7 mouse cellular contexts compared by ENCODE assay signal in the genomic region with DNA sequence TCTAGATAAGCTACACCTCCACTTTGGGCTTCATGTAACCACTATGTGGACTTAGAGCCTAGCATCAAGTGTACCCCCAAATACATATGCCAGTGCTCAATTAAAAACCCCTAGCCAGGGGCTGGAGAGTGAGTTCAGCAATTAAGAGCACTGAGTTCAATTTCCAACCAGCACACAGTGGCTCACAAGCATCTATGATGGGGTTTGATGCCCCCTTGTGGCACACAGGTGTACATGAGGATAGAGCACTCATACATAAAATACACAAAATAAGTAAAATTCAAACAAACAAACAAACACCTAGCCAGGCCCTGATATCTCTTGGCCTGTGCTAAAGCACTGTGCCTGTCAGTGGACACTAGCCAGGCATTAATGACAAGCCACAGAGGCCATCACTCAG. TPM values are rescaled to one million over a fixed set of nuclear protein-coding genes. Genes with fewer than 3 reads are reported as not detected.
DNase-seq lines count a peak whose midpoint lies in the region; ATAC-seq lines count a peak whose summit lies in the region.

No protein-coding gene starts in this region.

- H3K4me1 ChIP-seq in liver, embryonic 11.5 days (replicated peaks; ENCODE audit: control insufficient read depth, insufficient read depth, low read length): peaks cover 7% of the 10 kb centered on the region
- peaks cover 25% of the 10 kb centered on the region for H3K4me1 ChIP-seq in liver, embryonic 12.5 days
- peaks cover 99% of the 10 kb centered on the region for H3K4me1 ChIP-seq in heart, embryonic 13.5 days

- DNase-seq in liver, embryonic 11.5 days (ENCODE audit: low spot score): no peak
- DNase-seq in gastrocnemius, postnatal 4 days (ENCODE audit: low spot score in 2 of 2): no peak
- no peak for DNase-seq in adrenal gland, adult 18-20 months (ENCODE audit: low spot score in 2 of 2)

- H3K9ac ChIP-seq in liver, embryonic 11.5 days (ENCODE audit: low read depth, low read length): no peak overlapping the region
- H3K9ac ChIP-seq in liver, embryonic 12.5 days: no peak overlapping the region
- H3K9ac ChIP-seq in heart, embryonic 13.5 days: peak overlapping the region; percentile 63

- peak overlapping the region; percentile 45; the same call in 1 of the 2 replicates for H3K27ac ChIP-seq in liver, embryonic 11.5 days (ENCODE audit: low read depth, low read length)
- H3K27ac ChIP-seq in liver, embryonic 12.5 days: no peak overlapping the region
- peak overlapping the region; percentile 92 for H3K27ac ChIP-seq in heart, embryonic 13.5 days (replicated peaks)

- H3K4me2 ChIP-seq in liver, embryonic 11.5 days: no peak overlapping the region
- no peak overlapping the region for H3K4me2 ChIP-seq in liver, embryonic 12.5 days
- H3K4me2 ChIP-seq in heart, embryonic 13.5 days: peak overlapping the region; percentile 50; the same call in 1 of the 2 replicates

- peaks cover 40% of the 10 kb centered on the region for H3K36me3 ChIP-seq in liver, embryonic 11.5 days (ENCODE audit: control insufficient read depth, insufficient read depth, low read length)
- peaks cover 95% of the 10 kb centered on the region for H3K36me3 ChIP-seq in liver, embryonic 12.5 days
- peaks cover 96% of the 10 kb centered on the region for H3K36me3 ChIP-seq in heart, embryonic 13.5 days

- H3K9me3 ChIP-seq in liver, embryonic 11.5 days (ENCODE audit: control insufficient read depth, low read length): no peaks in the 10 kb centered on the region
- no peaks in the 10 kb centered on the region for H3K9me3 ChIP-seq in liver, embryonic 12.5 days (replicated peaks)
- no peaks in the 10 kb centered on the region for H3K9me3 ChIP-seq in heart, embryonic 13.5 days

- no peak for ATAC-seq in liver, embryonic 11.5 days (replicated peaks; ENCODE audit: low FRiP score)
- no peak for ATAC-seq in liver, embryonic 12.5 days
- peak; percentile 33 for ATAC-seq in activated CD4-positive, CD25-positive, alpha-beta regulatory T cell, adult 4 months
- ATAC-seq in heart, embryonic 13.5 days (ENCODE audit: extremely low read depth, insufficient number of reproducible peaks, low FRiP score, low TSS enrichment): no peak
- ATAC-seq in megakaryocyte, adult 5-6 weeks (ENCODE audit: poor library complexity, severe bottlenecking): peak; percentile 83

- no peak overlapping the region for H3K4me3 ChIP-seq in liver, embryonic 11.5 days (ENCODE audit: low read depth, low read length)
- no peak overlapping the region for H3K4me3 ChIP-seq in liver, embryonic 12.5 days
- H3K4me3 ChIP-seq in heart, embryonic 13.5 days: no peak overlapping the region

- no peaks in the 10 kb centered on the region for H3K27me3 ChIP-seq in liver, embryonic 11.5 days (replicated peaks; ENCODE audit: control insufficient read depth, insufficient read depth, low read length)
- no peaks in the 10 kb centered on the region for H3K27me3 ChIP-seq in liver, embryonic 12.5 days (replicated peaks)
- no peaks in the 10 kb centered on the region for H3K27me3 ChIP-seq in heart, embryonic 13.5 days (replicated peaks)

RNA-seq across cellular contexts. Expression of gene Tnnc1, which starts 12.1 kb away (rescaled TPM):
- polyA plus RNA-seq in liver, embryonic 11.5 days (2014; fragmentation: Nextera tagmentation; extraction: Ambion mirVana): 17.6 and 39.0 TPM in 2 replicates
- polyA plus RNA-seq in liver, embryonic 12.5 days (2016; fragmentation: Nextera tagmentation; extraction: Ambion mirVana): 10.8 and 11.5 TPM in 2 replicates
- not detected for polyA plus RNA-seq in activated CD4-positive, CD25-positive, alpha-beta regulatory T cell, adult 4 months (2017; shearing (Covaris generic))
- polyA plus RNA-seq in heart, embryonic 13.5 days (2015; fragmentation: Nextera tagmentation; extraction: Ambion mirVana): 3,442 and 4,164 TPM in 2 replicates
- 0.71 TPM in 1 of 2 replicates, not detected in the other for total RNA-seq in megakaryocyte, adult 5-6 weeks (2015)
- total RNA-seq in megakaryocyte, adult 5-6 weeks (2017): not detected in 2 replicates
- total RNA-seq in gastrocnemius, postnatal 4 days (2021): 100 to 1,000 TPM; 337 to 379 TPM
- 1 to 10 TPM in 1 of 2 experiments, under 1 TPM in 1; 0.74 to 1.7 TPM for total RNA-seq in adrenal gland, adult 18-20 months (2021)

RNA-seq across cellular contexts. Expression of gene Nisch, which starts 20.8 kb away (rescaled TPM):
- 228 and 245 TPM in 2 replicates for polyA plus RNA-seq in liver, embryonic 11.5 days (2014; fragmentation: Nextera tagmentation; extraction: Ambion mirVana)
- polyA plus RNA-seq in liver, embryonic 12.5 days (2016; fragmentation: Nextera tagmentation; extraction: Ambion mirVana): 145 and 151 TPM in 2 replicates
- polyA plus RNA-seq in activated CD4-positive, CD25-positive, alpha-beta regulatory T cell, adult 4 months (2017; shearing (Covaris generic)): 100 to 1,000 TPM; 130 to 131 TPM
- polyA plus RNA-seq in heart, embryonic 13.5 days (2015; fragmentation: Nextera tagmentation; extraction: Ambion mirVana): 340 and 345 TPM in 2 replicates
- 74.8 and 95.0 TPM in 2 replicates for total RNA-seq in megakaryocyte, adult 5-6 weeks (2015)
- 65.6 and 79.0 TPM in 2 replicates for total RNA-seq in megakaryocyte, adult 5-6 weeks (2017)
- total RNA-seq in gastrocnemius, postnatal 4 days (2021): 100 to 1,000 TPM; 258 to 277 TPM
- total RNA-seq in adrenal gland, adult 18-20 months (2021): 100 to 1,000 TPM; 257 to 319 TPM

RNA-seq across cellular contexts. Expression of gene Sema3g, which starts 21.7 kb away (rescaled TPM):
- polyA plus RNA-seq in liver, embryonic 11.5 days (2014; fragmentation: Nextera tagmentation; extraction: Ambion mirVana): 0.10 TPM in 1 of 2 replicates, not detected in the other
- 0.04 and 0.18 TPM in 2 replicates for polyA plus RNA-seq in liver, embryonic 12.5 days (2016; fragmentation: Nextera tagmentation; extraction: Ambion mirVana)
- polyA plus RNA-seq in activated CD4-positive, CD25-positive, alpha-beta regulatory T cell, adult 4 months (2017; shearing (Covaris generic)): not detected
- polyA plus RNA-seq in heart, embryonic 13.5 days (2015; fragmentation: Nextera tagmentation; extraction: Ambion mirVana): 0.51 TPM in 2 replicates
- not detected in 2 replicates for total RNA-seq in megakaryocyte, adult 5-6 weeks (2015)
- total RNA-seq in megakaryocyte, adult 5-6 weeks (2017): not detected in 2 replicates
- total RNA-seq in gastrocnemius, postnatal 4 days (2021): 10 to 100 TPM; 11.5 to 11.6 TPM
- 10 to 100 TPM in 1 of 2 experiments, 1 to 10 TPM in 1; 8.5 to 10.6 TPM for total RNA-seq in adrenal gland, adult 18-20 months (2021)

RNA-seq across cellular contexts. Expression of gene Stab1, which starts 27.5 kb away (rescaled TPM):
- 25.3 and 39.9 TPM in 2 replicates for polyA plus RNA-seq in liver, embryonic 11.5 days (2014; fragmentation: Nextera tagmentation; extraction: Ambion mirVana)
- 27.4 and 28.0 TPM in 2 replicates for polyA plus RNA-seq in liver, embryonic 12.5 days (2016; fragmentation: Nextera tagmentation; extraction: Ambion mirVana)
- polyA plus RNA-seq in activated CD4-positive, CD25-positive, alpha-beta regulatory T cell, adult 4 months (2017; shearing (Covaris generic)): 1 to 10 TPM; 1.6 to 1.9 TPM
- 43.2 and 49.5 TPM in 2 replicates for polyA plus RNA-seq in heart, embryonic 13.5 days (2015; fragmentation: Nextera tagmentation; extraction: Ambion mirVana)
- total RNA-seq in megakaryocyte, adult 5-6 weeks (2015): 0.27 TPM in 1 of 2 replicates, not detected in the other
- 0.40 and 1.0 TPM in 2 replicates for total RNA-seq in megakaryocyte, adult 5-6 weeks (2017)
- total RNA-seq in gastrocnemius, postnatal 4 days (2021): 100 to 1,000 TPM in 1 of 2 experiments, 10 to 100 TPM in 1; 89.8 to 101 TPM
- total RNA-seq in adrenal gland, adult 18-20 months (2021): 10 to 100 TPM; 83.4 to 93.7 TPM

RNA-seq across cellular contexts. Expression of gene Phf7, which starts 55.1 kb away (rescaled TPM):
- 14.9 and 15.0 TPM in 2 replicates for polyA plus RNA-seq in liver, embryonic 11.5 days (2014; fragmentation: Nextera tagmentation; extraction: Ambion mirVana)
- polyA plus RNA-seq in liver, embryonic 12.5 days (2016; fragmentation: Nextera tagmentation; extraction: Ambion mirVana): 9.9 and 10.0 TPM in 2 replicates
- polyA plus RNA-seq in activated CD4-positive, CD25-positive, alpha-beta regulatory T cell, adult 4 months (2017; shearing (Covaris generic)): 10 to 100 TPM; 10.7 to 12.9 TPM
- polyA plus RNA-seq in heart, embryonic 13.5 days (2015; fragmentation: Nextera tagmentation; extraction: Ambion mirVana): 7.8 and 8.2 TPM in 2 replicates
- total RNA-seq in megakaryocyte, adult 5-6 weeks (2015): 12.5 and 14.3 TPM in 2 replicates
- 9.8 and 13.4 TPM in 2 replicates for total RNA-seq in megakaryocyte, adult 5-6 weeks (2017)
- total RNA-seq in gastrocnemius, postnatal 4 days (2021): 1 to 10 TPM; 7.3 to 9.4 TPM
- 1 to 10 TPM; 5.8 to 6.7 TPM for total RNA-seq in adrenal gland, adult 18-20 months (2021)

Comparison
In these comparisons a context has a peak if more than half of its experiments do, and no peak if none do; other contexts are left out.
1. ATAC-seq: peak in activated CD4-positive, CD25-positive, alpha-beta regulatory T cell, adult 4 months (single experiment) and megakaryocyte, adult 5-6 weeks (single experiment); none in liver, embryonic 11.5 days (single experiment), liver, embryonic 12.5 days (single experiment) and heart, embryonic 13.5 days (single experiment).
2. RNA of gene Tnnc1, which starts 12.1 kb away (polyA plus RNA-seq): 3,442 to 4,164 TPM in heart, embryonic 13.5 days; 17.6 to 39.0 TPM in liver, embryonic 11.5 days, 10.8 to 11.5 TPM in liver, embryonic 12.5 days and not detected in activated CD4-positive, CD25-positive, alpha-beta regulatory T cell, adult 4 months; every median in the first group is over 10 times any median in the second.